Mouse (Mus musculus) MEL (cell line): Measurements from ENCODE around the gene Arrdc3. TPM values are rescaled to one million over a fixed set of nuclear protein-coding genes. Genes with fewer than 3 reads are reported as not detected.

Experiments used
- DNase-seq: peaks from one replicate; pipeline ENCODE4 v3.0.0; 2011; ENCODE audit warnings: low read depth, low spot score
- H3K27ac ChIP-seq: 2 replicates; pipeline ENCODE4 v1.5.1; 2012; ENCODE audit warnings: low read depth, mild to moderate bottlenecking, control low read depth, low read length, moderate library complexity; ENCODE audit not compliant: control insufficient read depth
- H3K27me3 ChIP-seq, 2 experiments: fragments of 150-350 bp in 1 of 2; sonication (generic) in 1 of 2; 2 replicates each; pipeline ENCODE4 v1.6.1; 2012; ENCODE audit warnings: low read length in 2 of 2, mild to moderate bottlenecking in 2 of 2, improper control_type of control experiment in 1 of 2, moderate library complexity in 1 of 2; ENCODE audit not compliant: insufficient read depth in 2 of 2, control insufficient read depth in 1 of 2
- H3K36me3 ChIP-seq, 2 experiments: 2 replicates each; pipeline ENCODE4 v1.6.1; 2012 to 2014; ENCODE audit warnings: low read length in 2 of 2, improper control_type of control experiment in 1 of 2, inconsistent platforms in 1 of 2, mild to moderate bottlenecking in 1 of 2; ENCODE audit not compliant: insufficient read depth in 2 of 2, control insufficient read depth in 1 of 2
- H3K4me1 ChIP-seq, 2 experiments: fragments of 150-350 bp in 1 of 2; sonication (generic) in 1 of 2; 2 replicates each; pipeline ENCODE4 v1.6.1; 2012; ENCODE audit warnings: low read length in 2 of 2, improper control_type of control experiment in 1 of 2, mild to moderate bottlenecking in 1 of 2; ENCODE audit not compliant: insufficient read depth in 2 of 2, control insufficient read depth in 1 of 2
- H3K4me3 ChIP-seq, 2 experiments: fragments of 150-350 bp in 1 of 2; sonication (generic) in 1 of 2; 2 replicates each; pipeline ENCODE4 v1.5.1; 2012; ENCODE audit warnings: low read depth in 2 of 2, low read length in 2 of 2, mild to moderate bottlenecking in 2 of 2, moderate library complexity in 2 of 2, control low read depth in 1 of 2, improper control_type of control experiment in 1 of 2; ENCODE audit not compliant: control insufficient read depth in 1 of 2, insufficient read depth in 1 of 2
- H3K79me2 ChIP-seq: 2 replicates; pipeline ENCODE4 v1.6.1; 2012; ENCODE audit warnings: mild to moderate bottlenecking, low read length, moderate library complexity; ENCODE audit not compliant: control insufficient read depth, poor library complexity, insufficient read depth
- H3K9ac ChIP-seq: 2 replicates; pipeline ENCODE4 v1.6.1; 2012; ENCODE audit warnings: low read depth, mild to moderate bottlenecking, control low read depth, low read length, moderate library complexity; ENCODE audit not compliant: control insufficient read depth, poor library complexity, severe bottlenecking
- H3K9me3 ChIP-seq: fragments of 150-350 bp; sonication (generic); replicated peaks from 2 replicates; pipeline ENCODE4 v1.6.1; 2012; ENCODE audit warnings: mild to moderate bottlenecking, low read length, improper control_type of control experiment, moderate library complexity; ENCODE audit not compliant: insufficient read depth
- CTCF ChIP-seq, 3 experiments: IDR thresholded peaks in 2 of 3; conservative IDR thresholded peaks in 1 of 3; 2 replicates each; pipeline ENCODE4 v1.5.1; 2011 to 2012; ENCODE audit warnings: low read length in 3 of 3, low read depth in 2 of 3, mild to moderate bottlenecking in 2 of 3, improper control_type of control experiment in 1 of 3, inconsistent platforms in 1 of 3, mixed read lengths in 1 of 3, moderate library complexity in 1 of 3; ENCODE audit not compliant: control insufficient read depth in 1 of 3, insufficient read depth in 1 of 3, poor library complexity in 1 of 3, severe bottlenecking in 1 of 3
- E2F4 ChIP-seq: IDR thresholded peaks from 2 replicates; pipeline ENCODE4 v1.6.1; 2011; ENCODE audit warnings: low read depth, low read length, improper control_type of control experiment, borderline replicate concordance
- HCFC1 ChIP-seq: IDR thresholded peaks from 2 replicates; pipeline ENCODE4 v1.6.1; 2012; ENCODE audit warnings: low read depth, mild to moderate bottlenecking, inconsistent platforms, low read length, improper control_type of control experiment, moderate library complexity
- MEF2A ChIP-seq: IDR thresholded peaks from 2 replicates; pipeline ENCODE4 v1.6.1; 2014; ENCODE audit warnings: low read depth, mild to moderate bottlenecking, inconsistent platforms, low read length, improper control_type of control experiment; ENCODE audit not compliant: poor library complexity, insufficient replicate concordance, severe bottlenecking; ENCODE audit errors: extremely low read depth
- MYB ChIP-seq: IDR thresholded peaks from 2 replicates; pipeline ENCODE4 v1.6.1; 2011; ENCODE audit warnings: mild to moderate bottlenecking, low read depth, low read length, improper control_type of control experiment
- NELFE ChIP-seq: IDR thresholded peaks from 2 replicates; pipeline ENCODE4 v1.6.1; 2011; ENCODE audit warnings: low read depth, low read length, improper control_type of control experiment
- RCOR1 ChIP-seq: IDR thresholded peaks from 2 replicates; pipeline ENCODE4 v1.6.1; 2012; ENCODE audit warnings: low read depth, mild to moderate bottlenecking, inconsistent platforms, low read length, improper control_type of control experiment
- SIN3A ChIP-seq: IDR thresholded peaks from 2 replicates; pipeline ENCODE4 v1.6.1; 2012; ENCODE audit warnings: low read length, improper control_type of control experiment, inconsistent platforms
- TBP ChIP-seq: IDR thresholded peaks from 2 replicates; pipeline ENCODE4 v1.8.0; 2011; ENCODE audit warnings: low read depth, low read length, improper control_type of control experiment
- ZKSCAN1 ChIP-seq: IDR thresholded peaks from 2 replicates; pipeline ENCODE4 v1.6.1; 2012; ENCODE audit warnings: low read depth, mild to moderate bottlenecking, inconsistent platforms, low read length, improper control_type of control experiment, moderate library complexity
- polyA plus RNA-seq, 2 experiments: library from polyadenylated mRNA; stranded (reverse) in 1 of 2; unstranded in 1 of 2; fragments of >175 nt in 1 of 2; fragments of >200 nt in 1 of 2; gene quantifications; 2 replicates each; pipeline versions ENCODE4 v1.2.1 to v1.2.4; 2012; ENCODE audit warnings: low replicate concordance in 2 of 2, low read depth in 1 of 2; ENCODE audit not compliant: insufficient read length in 2 of 2, insufficient read depth in 1 of 2, missing spikeins in 1 of 2
- total RNA-seq: library from RNA; depleted of rRNA; stranded (reverse); fragments of 300-350 nt; gene quantifications from 2 replicates; pipeline ENCODE4 v1.2.3, GENCODE M21; 2012

Arrdc3 gene
- total and polyA plus RNA-seq, 3 experiments = 1.5 to 3.5 TPM; not detected in 1

GRCm38 (mm10) chr13:80864195-80864594, 19.0 kb upstream of the Arrdc3 start:
- Histone ChIP-seq H3K27me3 (no peaks in the 10 kb centered on the region; a peak in 1 of 4 replicates), H3K4me1 (no peaks in the 10 kb centered on the region), H3K36me3 (no peaks in the 10 kb centered on the region), H3K27ac (no peak overlapping the region), H3K9ac (no peak overlapping the region), H3K79me2 (no peaks in the 10 kb centered on the region), H3K4me3 (no peak overlapping the region), H3K9me3 (no peaks in the 10 kb centered on the region)
- no peak for DNase-seq
- no peak for TF ChIP-seq NELFE

GRCm38 (mm10) chr13:80875126-80875525, 8.1 kb upstream of the Arrdc3 start:
- Histone ChIP-seq H3K9me3 (no peaks in the 10 kb centered on the region), H3K27ac (no peak overlapping the region)

GRCm38 (mm10) chr13:80880756-80881155, 2.4 kb upstream of the Arrdc3 start:
- no peak for DNase-seq
- Histone ChIP-seq H3K79me2 (peaks cover 3% of the 10 kb centered on the region; the same call in 1 of the 2 replicates), H3K27ac (no peak overlapping the region), H3K27me3 (no peaks in the 10 kb centered on the region), H3K4me3 (no peak overlapping the region), H3K9ac (no peak overlapping the region), H3K9me3 (no peaks in the 10 kb centered on the region), H3K4me1 (no peaks in the 10 kb centered on the region), H3K36me3 (no peaks in the 10 kb centered on the region)
- TF ChIP-seq E2F4 (no peak), NELFE (no peak), RCOR1 (no peak), SIN3A (no peak), HCFC1 (no peak), CTCF (IDR thresholded peaks at IDR 0.05 in 2 of 3, conservative IDR thresholded peaks at IDR 0.05 in 1 of 3; ENCODE audit: control insufficient read depth in 1 of 3, insufficient read depth in 1 of 3, low read depth in 2 of 3, low read length in 3 of 3, poor library complexity in 1 of 3, severe bottlenecking in 1 of 3) (no peak), MYB (no peak), ZKSCAN1 (no peak), TBP (no peak)

More at GRCm38 (mm10) chr13:80875126-80875525, 8.1 kb upstream of the Arrdc3 start:
- DNase-seq = no peak
- TF ChIP-seq E2F4 = no peak
- TF ChIP-seq MEF2A = no peak
- TF ChIP-seq, all 39 proteins: peak for 0
- Histone ChIP-seq H3K27me3 (no peaks in the 10 kb centered on the region), H3K4me3 (no peak overlapping the region), H3K4me1 (no peaks in the 10 kb centered on the region), H3K79me2 (no peaks in the 10 kb centered on the region), H3K9ac (no peak overlapping the region), H3K36me3 (no peaks in the 10 kb centered on the region)
